Mouse (Mus musculus) retina, postnatal 7 days (tissue): ENCODE data around the gene Cdkl1.

Experiments used
- DNase-seq: peaks from one replicate; pipeline ENCODE4 v3.0.0-alpha.2; 2012; ENCODE audit warnings: low read depth, low spot score

The Cdkl1 gene

DNA sequence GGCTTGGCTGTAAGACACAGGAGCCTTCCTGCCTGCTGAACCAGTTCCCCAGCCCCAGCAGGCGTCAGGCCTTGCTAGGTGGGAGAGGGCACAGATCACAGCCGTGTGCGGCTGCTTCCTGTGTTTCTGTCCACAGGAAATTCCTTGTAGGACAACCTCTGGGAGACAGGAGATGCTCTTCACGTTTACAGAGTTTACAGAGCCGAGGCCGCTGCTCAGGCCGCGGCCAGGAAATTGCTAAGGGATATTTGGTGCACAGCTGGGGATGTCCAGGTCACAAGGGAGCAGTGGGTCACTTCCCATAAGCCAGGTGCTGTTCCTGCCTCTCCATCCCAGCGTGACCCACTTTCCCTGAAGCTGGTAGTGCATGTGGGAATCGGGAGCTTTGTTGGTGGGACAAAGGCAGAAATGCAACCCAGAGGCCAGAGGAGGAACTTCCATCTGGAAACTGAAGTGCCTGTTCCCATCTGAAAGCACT is 39.2 kb downstream of the Cdkl1 start:
- DNase-seq: peak; percentile 20

DNA sequence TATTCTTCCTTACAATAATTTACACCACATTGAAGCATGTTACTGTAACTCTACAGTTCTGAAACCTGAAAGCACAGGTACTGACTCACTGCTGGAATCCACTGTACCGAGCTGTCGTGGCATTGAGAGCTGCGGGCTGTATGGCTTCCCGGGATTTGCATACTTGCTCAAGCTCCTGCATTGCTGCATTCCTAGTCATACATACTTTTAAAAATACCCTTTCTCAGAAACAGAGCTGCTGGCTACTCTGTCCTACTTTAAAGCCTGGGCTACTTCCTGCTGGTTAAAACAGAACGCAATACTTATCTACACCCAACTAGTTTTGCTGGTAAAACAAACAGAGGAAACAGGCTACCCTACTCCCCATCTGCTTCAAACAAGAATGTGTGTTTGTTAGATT is 46.9 kb downstream of the Cdkl1 start:
- no peak for DNase-seq

DNA sequence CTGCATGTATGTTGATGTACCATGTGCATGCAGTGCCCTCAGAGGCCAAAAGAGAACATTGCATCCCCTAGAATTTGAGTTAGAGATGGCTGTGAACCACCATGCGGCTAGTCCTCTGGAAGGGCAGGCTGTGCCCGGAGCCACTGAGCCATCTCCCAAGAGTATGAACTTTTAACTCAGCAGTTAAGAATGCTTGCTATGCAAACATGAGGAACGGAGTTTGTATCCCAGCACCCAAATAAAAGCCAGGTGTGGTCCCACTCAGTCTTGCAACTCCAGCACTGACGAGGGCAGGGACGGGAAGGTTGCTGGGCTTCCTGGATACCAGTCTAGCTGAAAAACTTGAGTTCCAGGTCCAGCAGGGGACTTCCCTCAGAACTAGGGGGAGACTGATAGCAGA is 49.1 kb downstream of the Cdkl1 start:
- no peak for DNase-seq

DNA sequence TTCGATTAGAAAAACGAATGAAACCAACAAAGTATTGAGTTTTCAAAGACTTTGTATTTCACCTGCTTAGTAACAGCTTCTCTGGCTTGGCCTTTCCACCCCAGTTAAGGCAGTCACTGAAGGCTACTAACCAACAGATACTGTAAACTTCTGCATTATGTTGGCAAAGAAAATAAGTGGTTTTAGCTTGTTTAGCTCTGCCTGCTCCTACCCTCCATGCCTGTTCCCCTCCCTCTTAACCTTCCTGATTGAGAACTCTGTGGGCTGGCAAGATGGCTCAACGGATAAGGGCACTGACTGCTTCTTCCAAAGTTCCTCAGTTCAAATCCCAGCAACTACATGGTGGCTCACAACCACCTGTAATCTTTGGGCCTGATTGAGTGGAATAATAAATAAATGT is 57.1 kb downstream of the Cdkl1 start:
- DNase-seq: no peak

DNA sequence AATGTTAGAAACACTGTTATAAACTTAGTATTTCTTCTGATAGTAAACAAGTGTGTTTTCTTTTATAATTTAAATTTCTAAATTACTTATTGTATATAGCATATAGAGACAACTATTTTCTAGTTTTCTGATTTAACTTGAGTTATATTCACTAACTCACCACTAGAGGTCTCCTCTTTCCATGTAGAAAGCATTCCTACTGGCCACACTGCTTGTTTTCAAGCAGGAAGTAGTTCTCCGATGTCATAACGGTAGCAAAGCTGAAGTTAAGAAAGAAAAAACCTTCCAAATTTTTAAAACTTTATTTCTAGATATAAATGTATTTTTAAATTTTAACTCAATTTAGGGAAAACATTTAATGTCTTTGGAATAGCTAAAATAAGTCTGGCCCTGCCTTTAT is 57.5 kb downstream of the Cdkl1 start:
- DNase-seq: peak; percentile 29

DNA sequence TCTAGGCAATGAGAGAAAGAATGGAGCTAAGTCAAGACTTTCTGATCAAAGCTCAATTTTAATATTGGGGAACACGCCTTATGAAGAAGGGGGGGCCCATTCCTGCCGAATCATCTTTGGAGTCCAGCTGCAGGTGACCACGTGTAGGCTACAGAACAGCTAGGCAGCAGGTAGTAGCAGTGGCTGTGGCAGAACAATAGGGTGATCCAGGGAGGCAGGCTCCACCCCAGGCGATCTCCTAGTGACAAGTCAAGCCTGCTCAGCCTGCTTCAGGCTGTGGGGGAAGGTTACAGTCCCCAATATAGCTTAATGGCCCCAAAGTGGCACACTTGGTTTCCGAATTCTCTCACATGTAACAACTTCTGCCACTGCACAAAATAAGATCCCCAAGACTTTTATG is 58.8 kb downstream of the Cdkl1 start:
- DNase-seq: no peak

DNA sequence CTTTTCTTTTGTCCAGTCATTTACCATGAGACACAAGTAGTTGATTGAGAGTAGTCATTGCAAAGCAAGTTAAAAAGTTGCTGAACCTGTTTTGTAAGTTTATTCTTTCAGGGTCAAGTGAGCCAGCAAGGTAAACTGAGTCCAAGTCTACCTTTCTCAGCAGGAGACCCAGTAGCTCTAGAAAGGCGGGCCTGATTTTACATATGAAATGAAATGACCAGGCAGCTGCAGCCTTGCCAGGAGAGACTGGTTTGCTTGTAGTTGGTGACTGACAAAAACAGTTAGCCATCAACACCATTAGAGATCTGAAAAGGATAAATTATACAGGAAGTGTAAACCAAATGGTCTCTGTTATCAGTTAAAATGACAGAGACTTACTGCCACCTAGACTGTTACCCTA is 60.8 kb downstream of the Cdkl1 start:
- DNase-seq: no peak

DNA sequence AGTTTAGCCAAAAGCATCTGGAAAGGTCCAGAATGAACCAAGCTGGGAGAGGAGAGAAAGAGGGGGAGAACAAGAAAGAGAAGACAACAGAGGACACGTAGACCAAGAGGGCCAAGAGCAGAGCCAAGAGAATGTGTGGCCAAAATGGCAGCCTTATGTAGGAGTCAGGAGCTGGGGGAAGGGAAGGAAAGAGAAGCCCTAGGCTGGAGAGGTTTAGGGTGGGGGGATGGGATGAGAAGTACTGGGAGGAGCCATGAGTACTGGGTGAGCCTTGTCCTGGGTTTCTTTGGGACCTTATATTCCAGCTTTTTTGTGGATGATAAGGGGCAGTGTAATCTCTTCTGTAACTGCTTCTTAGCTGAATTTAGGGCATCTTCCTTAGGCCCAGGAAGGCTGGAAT is 61.8 kb downstream of the Cdkl1 start:
- DNase-seq: no peak

DNA sequence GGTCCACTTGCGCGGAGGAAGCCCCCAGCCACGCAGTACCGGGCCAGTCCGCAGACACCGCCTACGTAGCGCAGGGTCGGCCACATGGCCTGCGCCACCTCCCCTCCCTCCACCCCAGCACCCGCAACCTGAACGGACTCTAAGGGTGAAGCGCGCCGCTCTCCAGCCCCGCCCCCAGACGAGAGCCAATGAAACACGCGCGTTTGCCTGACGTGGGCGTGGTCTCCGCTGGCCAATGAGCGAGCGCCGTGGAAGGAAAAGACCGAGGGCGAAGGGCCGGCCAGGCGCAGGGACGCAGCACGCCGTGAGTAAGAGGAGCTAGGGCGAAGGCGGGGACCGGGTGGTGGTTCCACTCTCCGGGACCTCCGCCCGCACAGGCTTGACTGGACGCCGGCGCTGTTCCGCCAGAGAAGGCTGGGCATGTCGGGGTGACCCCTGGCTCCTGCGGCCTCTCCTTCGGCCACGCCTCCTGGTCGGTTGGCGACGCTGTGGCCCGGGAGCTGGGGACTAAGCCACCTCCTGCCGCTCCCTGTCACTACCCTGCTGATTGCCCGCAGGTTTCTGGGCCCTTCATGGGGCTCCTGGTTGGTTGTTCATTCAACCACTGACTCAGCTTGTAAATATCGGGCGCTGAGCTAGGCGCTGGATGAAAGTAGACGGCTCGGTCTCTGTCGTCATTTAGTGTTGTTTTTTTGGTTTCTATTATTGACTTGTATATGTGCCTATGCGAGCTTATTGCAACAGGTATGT is 66.2 kb downstream of the Cdkl1 start, which contains the start of the genes L2hgdh and Atp5s:
Gene L2hgdh, minus strand, starts transcription at position 163 of the 750 bp plus-strand sequence.
Gene Atp5s, plus strand, starts transcription at position 240 of the 750 bp plus-strand sequence.
- DNase-seq: peak; percentile 94

DNA sequence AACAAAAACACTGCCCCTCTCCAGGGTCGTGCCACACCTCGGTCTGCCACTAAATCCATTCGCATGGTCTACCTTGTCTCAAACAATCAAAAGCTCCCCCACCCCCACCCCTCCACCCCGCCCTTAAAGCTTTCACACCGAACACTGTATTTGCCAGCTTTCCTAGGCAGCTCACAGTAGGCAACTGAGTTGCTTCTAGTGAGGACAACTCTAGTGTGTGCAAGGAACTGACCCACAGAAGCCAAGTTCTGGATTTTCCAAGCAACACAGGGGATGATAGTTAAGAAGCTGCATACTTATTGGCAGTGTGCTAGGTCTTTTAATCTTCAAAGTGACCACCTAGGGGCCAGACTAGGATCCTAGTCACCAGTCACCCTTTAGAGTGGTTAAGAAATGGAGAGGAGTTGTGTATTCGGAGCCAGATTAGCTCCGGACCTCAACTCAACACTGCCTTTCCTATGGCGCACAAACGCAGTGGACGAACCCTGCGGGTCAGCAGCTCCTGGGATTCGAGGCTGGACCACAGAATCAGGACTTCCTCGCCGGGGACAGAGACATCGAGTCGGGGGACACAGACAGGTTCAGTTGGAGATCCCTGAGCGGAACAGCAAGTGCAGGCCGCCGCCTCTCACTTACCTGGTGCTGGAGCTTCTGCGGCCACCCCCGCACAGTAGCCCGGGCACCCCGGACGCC is 66.9 kb downstream of the Cdkl1 start:
- DNase-seq: peak; percentile 2

DNA sequence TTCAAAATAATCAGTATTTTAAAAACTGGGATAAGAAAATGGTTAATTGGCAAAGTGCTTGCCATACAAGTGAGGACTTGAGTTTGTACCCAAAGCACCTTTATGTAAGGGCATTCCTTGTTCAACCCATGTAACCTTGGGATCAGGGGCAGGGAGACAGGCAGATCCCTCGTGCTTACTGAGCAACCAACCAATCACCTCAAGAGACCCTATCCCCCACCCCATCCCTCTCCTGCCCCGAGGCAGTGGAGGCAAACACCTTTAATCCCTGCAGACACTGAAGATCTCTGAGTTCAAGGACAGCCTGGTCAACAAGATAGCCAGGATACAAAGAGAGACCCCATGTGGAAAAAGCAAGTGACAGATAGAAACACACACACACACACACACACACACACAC is 67.7 kb downstream of the Cdkl1 start:
- DNase-seq: no peak

DNA sequence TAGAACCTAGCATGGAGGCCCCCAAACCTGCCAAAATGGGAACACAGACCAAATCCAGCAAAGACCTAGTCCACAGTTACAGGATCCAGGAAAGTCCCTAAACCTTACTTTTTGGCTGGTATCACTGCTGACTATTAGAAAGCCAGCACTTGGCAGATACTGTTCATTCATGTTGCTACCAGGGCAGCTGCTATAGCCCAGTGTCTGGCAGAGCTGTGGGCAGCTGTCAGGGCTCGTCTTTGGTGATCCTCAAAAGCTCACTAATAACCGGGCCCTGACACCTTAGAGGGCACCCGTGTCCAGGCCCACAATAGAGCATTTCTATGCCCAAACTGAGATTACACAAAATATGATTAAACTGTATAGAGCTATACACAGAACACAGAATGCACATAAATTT is 68.2 kb downstream of the Cdkl1 start:
- no peak for DNase-seq

DNA sequence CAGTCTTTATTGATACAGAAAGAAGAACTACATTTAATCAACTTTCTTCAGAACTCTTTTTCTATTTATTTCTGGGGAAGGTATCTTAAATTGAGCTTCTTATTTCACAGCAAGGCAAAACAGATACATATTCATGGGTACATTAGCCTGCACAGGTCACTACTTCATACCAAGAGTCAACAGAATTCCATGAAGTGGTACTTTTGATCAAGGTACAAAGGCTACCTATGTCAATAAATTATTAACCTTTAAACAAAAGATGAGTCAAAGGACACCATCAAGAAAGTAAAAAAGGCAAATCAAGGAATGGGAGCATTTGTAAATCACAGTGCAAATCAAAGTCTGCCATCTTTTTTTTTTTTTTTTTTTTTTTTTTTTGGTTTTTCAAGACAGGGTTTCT is 77.4 kb downstream of the Cdkl1 start:
- no peak for DNase-seq

DNA sequence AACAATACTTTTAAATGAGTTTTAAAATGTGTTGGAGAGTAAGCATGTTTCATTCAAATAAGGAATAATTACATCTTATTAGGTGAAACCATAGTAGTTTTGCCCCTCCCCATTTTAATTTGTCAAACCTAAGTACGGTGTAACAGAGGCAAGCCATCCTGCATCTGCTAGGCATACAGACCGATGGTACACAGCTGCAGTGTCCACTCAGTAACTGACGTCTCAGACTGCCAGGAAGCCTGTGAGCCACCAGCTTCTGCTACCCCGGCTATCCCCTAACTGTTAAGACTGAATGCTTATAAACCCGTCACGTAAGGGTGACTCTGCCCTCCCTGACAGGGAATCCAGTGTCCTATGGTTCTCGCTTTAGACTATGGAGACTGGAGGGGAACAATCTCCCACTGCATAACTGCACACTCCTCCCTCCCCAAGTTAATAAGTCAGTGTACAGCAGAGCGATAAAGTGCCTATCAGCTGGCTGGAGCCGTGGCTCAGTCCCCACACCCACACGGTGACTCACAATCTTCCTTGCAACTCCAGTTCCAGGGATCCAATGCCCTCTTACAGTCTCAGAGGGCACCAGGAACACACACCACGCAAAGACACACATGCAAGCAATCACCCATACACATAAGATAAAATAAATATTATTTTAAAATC is 86.1 kb downstream of the Cdkl1 start:
- no peak for DNase-seq

DNA sequence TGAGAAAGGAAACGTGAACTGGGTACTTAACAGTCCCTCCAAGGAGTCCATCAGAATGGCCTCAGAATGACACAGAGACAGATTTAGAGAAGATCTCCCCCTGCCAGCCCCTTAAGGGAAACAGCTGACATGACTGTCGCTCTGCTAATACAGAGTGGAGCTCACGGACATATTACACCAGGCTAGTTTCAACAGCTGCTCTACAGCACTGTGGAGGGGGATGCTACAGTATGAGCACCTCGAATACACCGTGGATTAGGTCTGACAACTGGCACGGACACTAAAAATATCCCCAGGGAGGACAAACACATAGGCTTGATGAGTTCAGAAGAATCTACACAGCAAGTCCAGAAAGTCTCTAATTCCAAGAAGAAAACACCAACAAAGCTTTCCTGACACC is 92.7 kb downstream of the Cdkl1 start:
- no peak for DNase-seq
